Mouse (Mus musculus): ENCODE measurements around the gene Dcun1d4. TPM values are rescaled to one million over a fixed set of nuclear protein-coding genes. Genes with fewer than 3 reads are reported as not detected.

The Dcun1d4 gene
- total RNA-seq, 2 experiments from 2014 or later = 16.6 to 19.7 TPM

- peak; percentile 90 to 91 for DNase-seq
- intact Hi-C loops (cut with DNase I) = loop anchor here (5.0 kb wide), 1 partner anchor 145 kb away; no protein-coding TSS in a partner anchor
Measured at GRCm38 (mm10) chr5:73491837-73492720, 11.3 kb downstream of the Dcun1d4 start.

- intact Hi-C loops (cut with DNase I) = no loop called here
- DNase-seq = no peak
Measured at GRCm38 (mm10) chr5:73497401-73497800, 16.6 kb downstream of the Dcun1d4 start.

GRCm38 (mm10) chr5:73498559-73498958 lies 17.8 kb downstream of the Dcun1d4 start:
- no peak for DNase-seq
- intact Hi-C loops (cut with DNase I) = no loop called here

GRCm38 (mm10) chr5:73500867-73501440 lies 20.2 kb downstream of the Dcun1d4 start:
- no peak for DNase-seq
- intact Hi-C loops (cut with DNase I) = no loop called here

GRCm38 (mm10) chr5:73502422-73502821 lies 21.6 kb downstream of the Dcun1d4 start:
- intact Hi-C loops (cut with DNase I) = no loop called here
- DNase-seq = no peak

GRCm38 (mm10) chr5:73503015-73503757 lies 22.4 kb downstream of the Dcun1d4 start:
- DNase-seq = no peak
- intact Hi-C loops (cut with DNase I) = no loop called here

GRCm38 (mm10) chr5:73511074-73511473 lies 30.3 kb downstream of the Dcun1d4 start:
- intact Hi-C loops (cut with DNase I) = no loop called here
- DNase-seq = no peak

GRCm38 (mm10) chr5:73512241-73512640 lies 31.4 kb downstream of the Dcun1d4 start:
- no peak for DNase-seq
- intact Hi-C loops (cut with DNase I) = no loop called here

- DNase-seq = no peak
- intact Hi-C loops (cut with DNase I) = no loop called here
Measured at GRCm38 (mm10) chr5:73512661-73513060, 31.9 kb downstream of the Dcun1d4 start.

GRCm38 (mm10) chr5:73514202-73514601 lies 33.4 kb downstream of the Dcun1d4 start:
- intact Hi-C loops (cut with DNase I) = no loop called here
- DNase-seq = no peak

GRCm38 (mm10) chr5:73517299-73517698 lies 36.5 kb downstream of the Dcun1d4 start:
- intact Hi-C loops (cut with DNase I) = no loop called here
- DNase-seq = no peak

- intact Hi-C loops (cut with DNase I) = no loop called here
- DNase-seq = peak in 1 of 2 experiments; percentile 24
Measured at GRCm38 (mm10) chr5:73518424-73519211, 37.8 kb downstream of the Dcun1d4 start.

GRCm38 (mm10) chr5:73520787-73521186 lies 40.0 kb downstream of the Dcun1d4 start:
- DNase-seq = no peak
- intact Hi-C loops (cut with DNase I) = no loop called here

GRCm38 (mm10) chr5:73523227-73523626 lies 42.4 kb downstream of the Dcun1d4 start:
- DNase-seq = no peak
- intact Hi-C loops (cut with DNase I) = no loop called here

- intact Hi-C loops (cut with DNase I) = no loop called here
- DNase-seq = no peak
Measured at GRCm38 (mm10) chr5:73524300-73525000, 43.6 kb downstream of the Dcun1d4 start.

- intact Hi-C loops (cut with DNase I) = no loop called here
Measured at GRCm38 (mm10) chr5:73532222-73532621, 51.4 kb downstream of the Dcun1d4 start.

GRCm38 (mm10) chr5:73532879-73533278 lies 52.1 kb downstream of the Dcun1d4 start:
- intact Hi-C loops (cut with DNase I) = no loop called here

More at GRCm38 (mm10) chr5:73532222-73532621, 51.4 kb downstream of the Dcun1d4 start:
- no peak for DNase-seq

GRCm38 (mm10) chr5:73537669-73538068 lies 56.9 kb downstream of the Dcun1d4 start:
- no peak for DNase-seq
- intact Hi-C loops (cut with DNase I) = no loop called here

More at GRCm38 (mm10) chr5:73532879-73533278, 52.1 kb downstream of the Dcun1d4 start:
- DNase-seq = no peak

- DNase-seq = no peak
- intact Hi-C loops (cut with DNase I) = no loop called here
Measured at GRCm38 (mm10) chr5:73538586-73539298, 57.9 kb downstream of the Dcun1d4 start.

Measured in heart, postnatal 10 days (tissue).